Mouse (Mus musculus) mouse trophoblast stem cell (cell line): ENCODE results near the gene Card9.
"Not testable (repeated sequence)": the region's sequence is repeated elsewhere in the genome, so short reads cannot be mapped to it uniquely, and the experiment has no call there.

Experiments used
- in situ Hi-C, 2 experiments: fragments of 300-500 bp; cut with MseI, MboI; formaldehyde crosslinking; loops; 2 replicates in 1 of 2; 3 replicates in 1 of 2; pipeline ENCODE4 v1.15.1; 2025

Card9 gene

DNA sequence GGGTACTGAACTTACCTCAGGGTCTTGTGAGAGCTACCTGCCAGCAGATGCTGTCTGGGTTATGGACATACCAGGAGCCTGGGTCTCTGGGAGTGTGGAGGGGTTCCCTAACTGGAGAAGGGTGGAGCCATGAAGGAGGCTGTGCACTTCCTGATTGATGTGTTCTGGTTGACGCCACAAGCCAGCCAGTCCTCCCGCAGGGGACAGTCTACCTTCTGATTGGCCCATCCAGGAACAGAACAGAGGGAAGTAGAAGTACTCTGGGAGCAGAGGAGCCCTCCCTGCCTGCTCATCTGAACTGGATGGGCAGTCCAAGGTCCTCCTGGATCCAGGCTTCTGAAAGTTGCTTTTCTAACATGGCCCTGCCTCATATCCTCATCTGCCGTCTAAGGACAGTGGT lies at the start of gene Card9:
Card9 (minus strand) TSS at position 147 of the 400 bp plus-strand sequence.
- in situ Hi-C loops = no loop called here

DNA sequence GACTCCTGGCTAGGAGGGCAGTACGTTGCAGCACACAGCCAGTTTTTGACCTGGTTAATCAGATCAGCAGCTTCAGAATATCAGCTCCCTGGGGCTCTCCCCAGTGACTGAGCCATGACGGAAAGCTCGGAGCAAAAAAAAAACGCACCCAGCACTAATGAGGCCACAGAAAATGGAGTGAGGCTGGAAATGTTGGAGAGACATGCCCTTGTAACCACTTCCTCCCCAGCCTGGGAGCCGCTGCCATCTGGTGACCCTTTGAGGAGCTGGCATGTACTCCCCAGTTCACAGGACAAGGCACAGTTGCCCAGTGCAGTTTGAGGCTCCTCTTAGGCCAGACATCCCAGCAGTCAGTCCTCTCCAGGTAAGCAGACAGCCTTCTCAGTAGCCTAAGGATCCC lies 49.4 kb upstream of the Card9 start:
- in situ Hi-C loops = no loop called here

DNA sequence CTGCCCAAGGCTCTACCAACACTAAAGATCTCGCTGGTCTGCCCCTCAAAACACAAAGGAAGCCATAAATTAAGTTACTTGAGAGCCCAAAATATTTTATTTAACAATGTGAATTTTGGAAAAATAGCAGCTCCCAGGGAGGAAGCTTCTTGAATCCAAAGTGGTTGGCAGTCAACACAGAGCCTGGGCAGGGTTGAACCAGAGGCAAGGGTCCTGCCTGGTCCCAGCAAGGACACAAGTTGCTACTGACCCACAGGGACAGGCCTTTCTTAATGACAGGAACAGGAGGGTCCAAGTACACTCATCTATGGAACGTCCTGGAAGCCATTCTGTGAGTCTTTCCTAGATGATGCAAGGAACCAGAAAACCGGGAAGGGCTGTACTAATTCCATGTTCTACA lies 48.6 kb upstream of the Card9 start:
- in situ Hi-C loops = no loop called here

DNA sequence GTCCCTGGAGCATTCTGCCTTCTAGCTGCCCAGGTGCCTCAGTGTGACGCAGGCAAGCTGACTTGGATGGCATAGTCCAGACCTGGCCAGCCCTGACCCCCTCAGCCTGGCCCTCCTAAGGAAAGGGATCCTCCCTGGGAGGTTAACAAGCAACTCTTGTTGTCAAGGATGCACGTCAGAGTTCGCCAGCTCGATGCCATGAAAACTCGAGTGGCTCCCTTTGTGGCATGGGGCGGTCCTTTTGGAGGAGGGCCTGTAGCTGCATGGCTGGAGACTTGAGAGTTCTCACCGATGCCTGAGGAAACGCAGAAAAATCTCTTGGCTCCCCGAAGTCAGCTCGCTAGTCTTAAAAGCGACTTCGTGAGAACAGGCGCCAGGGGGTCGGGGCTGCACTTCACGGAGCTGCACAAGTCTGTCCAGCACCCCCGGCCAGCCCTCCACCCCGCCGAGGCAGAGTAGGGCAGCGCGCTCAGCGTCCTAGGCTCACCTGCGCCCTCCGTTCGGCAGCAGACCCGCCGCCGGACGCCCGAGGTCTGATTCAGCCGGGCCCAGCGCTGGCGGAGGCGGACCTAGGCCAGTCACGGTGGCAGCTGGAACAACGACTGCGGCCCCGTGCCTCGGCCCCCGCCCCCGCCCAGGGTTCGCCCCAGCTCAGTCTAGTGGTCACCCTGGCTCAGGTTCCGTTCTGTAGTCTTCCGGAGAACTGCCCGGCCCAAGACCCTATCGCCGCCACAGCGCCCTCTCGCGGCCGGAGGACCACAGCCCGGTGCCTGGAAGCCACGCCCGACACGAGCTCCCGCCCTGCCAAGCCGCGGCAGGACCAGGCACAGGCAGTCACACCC lies 48.0 kb upstream of the Card9 start, which contains the start of gene Inpp5e:
Inpp5e (minus strand) TSS at position 689 of the 842 bp plus-strand sequence.
- in situ Hi-C loops = no loop called here

DNA sequence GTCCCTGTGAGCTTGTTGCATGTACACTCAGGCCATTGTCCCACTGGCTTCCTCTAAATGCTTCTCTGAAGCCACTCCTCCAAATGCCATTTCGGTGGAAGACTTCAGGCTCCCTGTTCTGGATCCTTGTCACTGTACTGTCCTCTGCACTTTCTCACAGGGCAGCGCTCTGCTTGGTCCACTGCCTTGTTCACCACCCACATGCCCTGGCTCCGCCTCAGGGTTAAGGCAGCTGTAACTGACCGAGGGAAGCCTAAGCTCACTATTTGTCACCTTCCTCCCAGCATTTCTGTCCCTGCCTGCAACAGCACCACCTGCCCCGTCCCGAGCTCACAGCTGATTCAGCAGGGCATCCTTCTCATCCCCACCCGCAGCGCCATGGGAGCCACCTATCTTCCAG lies 42.6 kb upstream of the Card9 start:
- in situ Hi-C loops = no loop called here

DNA sequence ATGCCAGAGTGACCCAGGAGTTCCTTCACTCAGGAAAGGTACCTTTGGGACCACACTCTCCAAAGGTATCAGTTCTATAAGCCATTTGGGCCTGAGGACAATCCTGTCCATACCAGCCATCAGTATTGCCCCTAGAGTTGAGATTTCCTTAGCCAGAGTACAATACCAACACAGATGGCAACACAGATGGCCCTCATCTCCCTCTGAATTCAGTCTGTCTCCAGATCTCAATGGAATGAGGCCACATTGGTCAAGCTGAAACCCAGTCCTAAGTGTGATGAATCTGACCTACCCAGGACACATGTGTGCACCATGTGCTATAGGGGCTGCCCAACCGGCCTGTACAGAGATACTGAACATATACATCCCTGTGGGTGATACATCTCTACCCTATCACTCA lies 41.5 kb upstream of the Card9 start:
- in situ Hi-C loops = no loop called here

DNA sequence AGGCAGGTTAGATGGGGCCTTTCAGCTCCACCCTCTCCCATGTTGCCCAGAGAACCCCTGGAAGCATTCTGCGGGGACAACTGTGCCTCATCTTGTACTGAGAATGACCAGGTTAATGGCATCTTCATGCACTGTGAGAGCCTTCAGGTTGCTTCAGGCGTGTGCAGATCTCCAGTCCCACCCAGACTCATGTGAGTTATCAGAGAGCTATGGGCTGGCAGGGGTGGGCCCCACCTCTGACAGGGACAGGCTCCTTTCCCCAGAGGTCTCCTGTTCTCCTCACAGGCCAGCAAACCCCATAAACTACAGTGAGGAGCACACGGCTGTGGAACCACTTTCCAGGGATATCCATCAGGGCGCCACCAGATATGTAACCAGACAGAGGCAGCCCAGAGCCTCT lies 40.3 kb upstream of the Card9 start:
- in situ Hi-C loops = no loop called here

DNA sequence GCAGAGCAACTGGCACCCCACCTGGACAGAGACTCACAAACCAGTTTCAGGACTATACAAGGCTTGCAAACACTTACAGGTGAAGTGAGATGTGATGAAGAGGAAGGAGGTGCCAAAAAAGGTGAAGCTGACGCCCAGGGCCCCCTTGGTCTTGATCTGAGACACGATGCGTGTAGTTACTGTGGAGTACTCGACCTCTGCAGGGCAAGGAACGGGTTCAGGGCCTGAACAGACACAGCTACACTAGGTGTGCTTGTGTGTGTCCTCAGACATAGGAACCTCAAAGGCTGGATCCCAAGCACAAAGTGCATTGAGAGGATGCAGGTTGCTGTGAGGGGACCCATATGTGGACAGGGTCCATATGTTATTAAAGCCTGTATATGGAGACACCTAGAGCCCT lies 39.6 kb upstream of the Card9 start:
- in situ Hi-C loops = no loop called here

DNA sequence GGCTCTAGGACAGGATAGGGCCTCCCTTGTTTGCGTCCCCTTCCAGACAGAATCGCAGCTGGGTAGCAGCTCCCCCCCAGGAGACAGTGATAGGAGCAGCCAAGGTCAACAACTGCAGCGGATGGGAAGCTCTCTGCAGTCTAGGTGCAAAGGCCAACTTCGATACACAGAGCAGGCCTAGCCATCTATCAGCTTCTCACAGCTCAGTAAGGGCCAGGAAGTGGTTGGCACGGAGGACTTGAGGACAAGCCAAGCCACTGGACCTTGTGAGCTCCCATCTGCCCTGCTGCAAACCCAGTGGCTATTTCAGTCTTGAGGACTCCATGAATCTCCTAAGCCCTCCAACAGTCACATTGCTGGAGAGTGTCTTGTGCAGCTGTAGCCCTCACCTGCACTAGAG lies 38.9 kb upstream of the Card9 start:
- in situ Hi-C loops = no loop called here

DNA sequence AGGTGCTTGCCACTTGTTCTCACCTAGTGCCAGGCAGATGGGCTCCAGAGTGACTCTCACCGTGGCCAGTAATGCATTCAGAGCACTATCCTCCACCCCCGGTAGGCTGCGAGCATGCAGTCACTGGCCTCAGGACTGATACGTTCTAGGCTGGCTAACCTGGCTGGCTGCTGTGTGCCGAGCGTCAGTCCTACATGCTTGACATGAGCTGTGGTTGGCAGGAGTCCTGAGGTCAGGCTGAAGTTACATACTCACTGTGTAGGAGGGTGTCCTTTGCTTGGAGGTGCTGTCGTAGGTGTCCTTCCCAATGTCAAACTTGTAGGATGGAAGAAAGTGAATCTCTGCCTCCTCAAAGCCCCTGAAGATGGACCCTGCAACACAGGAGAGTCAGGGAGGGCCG lies 38.3 kb upstream of the Card9 start:
- in situ Hi-C loops = no loop called here

DNA sequence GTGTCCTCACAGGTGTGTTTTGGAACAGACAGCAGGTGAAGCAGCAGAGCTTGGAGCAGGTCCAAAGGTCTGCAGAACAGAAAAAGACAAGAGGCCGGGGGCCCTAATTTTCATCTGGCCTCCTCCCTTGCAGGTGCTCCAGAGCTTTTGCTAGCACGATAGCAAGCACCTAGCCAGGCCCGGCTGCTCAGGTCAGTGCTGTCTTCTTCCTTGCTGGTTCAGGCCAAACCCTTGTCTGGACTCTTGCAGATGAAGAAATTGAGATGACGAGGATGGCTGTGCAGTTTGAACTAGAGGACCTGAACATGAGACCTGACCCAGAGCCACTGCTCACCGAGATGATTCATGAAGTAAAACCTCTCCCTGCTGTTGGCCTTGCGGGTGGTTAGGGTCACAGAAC lies 30.9 kb upstream of the Card9 start:
- in situ Hi-C loops = no loop called here

DNA sequence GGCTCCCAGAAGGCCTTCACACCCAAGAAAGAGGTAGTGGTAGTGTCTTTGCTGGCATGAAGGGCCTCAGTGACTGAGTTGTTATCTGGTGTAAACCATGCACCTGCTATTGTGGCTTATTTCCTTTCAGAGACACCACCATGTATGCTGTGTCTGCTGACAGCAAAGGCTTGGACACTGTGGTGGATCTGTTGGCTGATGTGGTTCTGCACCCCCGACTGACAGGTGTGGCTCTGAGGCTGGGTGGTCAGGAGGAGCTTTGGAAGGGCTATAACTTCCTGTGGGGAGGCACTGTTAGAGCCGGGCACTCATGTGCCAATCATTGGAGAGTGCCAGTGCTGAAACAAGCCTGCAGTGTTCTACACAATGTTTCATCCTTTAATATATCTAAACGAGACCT lies 30.2 kb upstream of the Card9 start:
- in situ Hi-C loops = no loop called here

DNA sequence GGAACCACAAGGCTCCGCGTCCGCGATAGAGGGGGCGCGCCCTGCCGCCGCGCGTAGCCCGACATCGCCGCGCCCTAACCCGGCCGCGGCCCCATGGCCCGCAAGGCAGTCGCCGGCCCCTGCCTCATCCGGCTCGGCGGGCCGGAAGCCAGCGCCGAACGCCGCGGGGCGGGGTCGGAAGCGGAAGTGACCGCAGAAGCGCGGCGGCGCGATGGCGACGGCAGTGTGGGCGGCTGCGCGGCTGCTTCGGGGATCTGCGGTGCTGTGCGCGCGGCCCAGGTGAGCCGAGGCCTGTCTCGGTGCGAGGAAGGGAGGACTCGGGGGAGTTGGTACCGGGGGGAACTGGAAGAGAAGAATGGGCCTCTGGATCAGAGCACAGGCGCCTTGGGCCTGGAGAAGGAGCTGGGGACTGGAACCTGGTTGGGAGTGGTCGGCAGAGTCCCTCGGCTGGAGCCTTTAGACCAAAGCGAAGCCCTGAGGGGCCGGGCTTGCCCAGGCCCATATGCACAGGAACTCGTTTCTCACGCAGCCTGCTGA lies 28.5 kb upstream of the Card9 start, which contains the start of the genes Entr1 and Pmpca:
Entr1 (minus strand) TSS at position 163 of the 537 bp plus-strand sequence.
Pmpca (plus strand) TSS at position 186 of the 537 bp plus-strand sequence.
- in situ Hi-C loops = no loop called here

DNA sequence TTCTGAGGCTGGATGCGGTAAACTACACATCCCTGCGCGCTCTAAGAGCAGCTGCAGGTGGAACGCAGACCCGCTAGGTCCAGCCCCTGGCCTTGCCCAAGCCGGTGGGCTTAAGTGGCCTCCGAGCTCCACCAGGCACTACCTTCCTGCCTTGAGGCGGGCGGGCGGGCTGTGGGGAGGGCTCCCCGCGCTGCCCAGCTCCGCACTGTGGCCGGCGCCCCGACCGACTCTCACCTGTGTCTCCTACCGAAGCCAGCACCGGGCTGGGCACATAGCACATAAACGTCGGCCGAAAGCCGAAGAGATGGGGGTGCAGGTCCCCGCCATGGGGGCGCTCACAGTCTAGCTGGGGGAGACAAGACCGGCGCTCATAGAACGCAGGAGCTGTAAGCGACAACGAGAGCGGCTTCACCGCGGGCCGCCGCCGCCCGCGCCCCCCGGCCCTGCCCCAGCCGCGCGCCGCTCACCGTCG lies 28.0 kb upstream of the Card9 start:
- in situ Hi-C loops = no loop called here

DNA sequence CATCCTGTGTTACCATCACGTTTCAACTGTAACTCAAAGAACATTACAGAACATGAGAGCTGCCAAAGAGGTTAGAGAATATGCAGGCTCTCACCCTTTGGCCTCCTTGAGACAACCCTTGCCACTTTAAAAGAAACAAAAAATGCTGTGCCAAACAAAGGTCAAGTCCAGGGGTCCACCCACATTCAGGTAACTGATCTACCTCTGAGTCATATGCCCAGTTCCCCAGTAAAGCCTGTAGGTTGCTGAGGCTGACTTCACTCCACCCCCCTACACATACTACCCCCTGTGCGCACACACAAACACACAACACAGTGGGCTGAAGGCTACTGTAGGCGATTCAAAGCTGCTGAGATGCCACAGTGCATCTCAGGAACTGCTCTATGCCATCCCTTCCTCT lies 27.0 kb upstream of the Card9 start:
- in situ Hi-C loops = no loop called here

DNA sequence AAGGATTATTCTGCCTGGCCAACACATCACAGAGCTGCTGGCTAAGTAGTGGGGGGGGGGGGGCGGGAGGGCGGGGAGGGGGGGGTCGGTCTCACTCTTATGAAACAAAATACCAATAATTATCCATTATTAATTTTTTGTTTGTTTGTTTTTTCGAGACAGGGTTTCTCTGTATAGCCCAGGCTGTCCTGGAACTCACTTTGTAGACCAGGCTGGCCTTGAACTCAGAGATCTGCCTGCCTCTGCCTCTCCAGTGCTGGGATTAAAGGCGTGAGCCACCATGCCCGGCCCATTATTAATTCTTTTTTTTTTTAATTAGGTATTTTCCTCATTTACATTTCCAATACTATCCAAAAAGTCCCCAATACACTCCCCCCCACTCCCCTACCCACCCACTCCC lies 20.2 kb upstream of the Card9 start:
- in situ Hi-C loops = not testable (repeated sequence)

DNA sequence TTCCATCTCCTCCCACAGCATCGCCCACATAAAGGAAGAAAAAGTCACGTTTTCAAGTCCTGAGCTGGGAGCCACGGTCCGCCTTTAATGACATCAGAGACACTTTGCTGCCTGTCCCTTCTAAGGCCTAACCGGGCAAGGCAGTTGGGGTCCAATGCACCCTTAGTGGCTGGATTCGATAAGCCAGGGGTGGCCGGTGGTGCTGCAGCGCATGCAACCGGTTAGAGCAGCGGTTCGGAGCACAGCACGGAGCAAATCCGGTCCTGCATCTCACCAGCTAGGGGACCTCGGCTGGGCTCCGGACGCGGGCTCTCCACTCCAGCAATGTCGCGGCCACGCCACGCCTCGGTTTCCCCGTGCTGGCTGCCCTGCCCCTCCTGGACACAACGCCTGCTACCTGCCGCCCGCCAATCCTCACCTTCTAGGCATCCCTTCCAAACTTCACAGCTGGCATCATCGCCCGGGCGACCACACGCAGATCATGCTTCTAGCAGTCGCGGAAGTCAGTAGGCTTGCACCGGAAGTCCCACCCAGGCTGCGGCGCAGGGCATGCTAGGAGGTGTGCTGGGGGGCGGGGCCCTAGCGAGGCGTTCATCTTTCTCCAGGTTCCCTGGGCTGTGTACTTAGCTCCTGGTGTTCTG lies 19.5 kb upstream of the Card9 start, which contains the start of gene Snapc4:
Snapc4 (minus strand) TSS at position 523 of the 641 bp plus-strand sequence.
- in situ Hi-C loops = no loop called here

DNA sequence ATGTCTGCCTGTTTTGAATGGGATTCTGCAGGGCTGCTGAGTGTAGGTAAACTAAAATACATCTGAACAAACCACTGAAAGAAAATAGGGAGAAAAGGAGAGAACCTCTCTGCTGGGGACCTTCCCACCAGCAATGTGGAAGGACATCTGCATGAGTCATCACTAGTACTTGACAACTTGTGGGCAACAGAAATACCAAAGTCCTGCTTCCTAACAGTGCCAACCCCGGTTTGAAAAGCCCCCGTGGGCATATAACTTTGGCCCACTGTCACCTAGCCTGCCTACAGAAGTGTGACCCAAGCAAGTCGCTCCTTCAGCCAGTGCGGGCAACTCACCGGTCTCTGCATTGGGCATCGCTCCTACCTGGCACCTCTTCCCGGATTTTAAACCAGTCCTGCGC lies 11.7 kb upstream of the Card9 start:
- in situ Hi-C loops = no loop called here

DNA sequence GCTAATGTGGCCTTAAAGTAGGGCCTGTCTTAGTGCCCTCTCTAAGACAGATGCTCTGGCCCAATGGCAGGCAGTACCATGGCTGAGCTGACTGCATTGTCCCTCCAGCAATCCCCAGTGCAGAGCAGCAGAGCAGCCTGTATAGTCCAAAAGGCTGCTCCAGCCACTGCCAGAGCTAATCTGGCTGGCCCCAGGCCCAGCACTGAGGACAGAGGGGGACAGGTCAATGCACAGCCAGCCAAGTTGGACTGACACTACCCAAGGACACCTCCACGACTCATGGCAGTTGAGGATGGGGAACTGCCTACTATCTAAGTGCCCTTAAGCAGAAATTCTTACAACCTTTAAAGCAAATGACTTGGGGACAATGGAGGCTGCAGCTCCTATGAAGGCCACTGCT lies 7.9 kb upstream of the Card9 start:
- in situ Hi-C loops = no loop called here

DNA sequence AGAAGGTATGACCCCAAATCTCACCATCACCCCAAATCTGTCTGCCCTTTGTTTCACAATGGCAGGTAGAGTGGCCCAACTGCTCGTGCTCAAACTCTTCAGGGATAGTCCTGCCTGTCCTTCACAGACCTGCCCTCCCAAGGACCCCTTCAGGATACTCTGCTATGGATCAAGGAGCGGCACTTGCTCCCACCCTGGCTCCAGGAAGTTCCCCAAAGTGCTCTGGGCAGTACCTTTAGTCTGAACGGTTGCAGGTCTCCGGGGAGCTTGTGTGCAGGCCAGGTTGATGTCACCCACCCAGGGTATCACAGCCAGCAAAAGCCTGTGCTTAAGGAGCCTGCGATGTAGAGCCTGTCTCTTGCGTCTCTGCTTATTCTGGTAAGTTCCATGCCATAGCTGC lies 7.2 kb upstream of the Card9 start:
- in situ Hi-C loops = no loop called here

DNA sequence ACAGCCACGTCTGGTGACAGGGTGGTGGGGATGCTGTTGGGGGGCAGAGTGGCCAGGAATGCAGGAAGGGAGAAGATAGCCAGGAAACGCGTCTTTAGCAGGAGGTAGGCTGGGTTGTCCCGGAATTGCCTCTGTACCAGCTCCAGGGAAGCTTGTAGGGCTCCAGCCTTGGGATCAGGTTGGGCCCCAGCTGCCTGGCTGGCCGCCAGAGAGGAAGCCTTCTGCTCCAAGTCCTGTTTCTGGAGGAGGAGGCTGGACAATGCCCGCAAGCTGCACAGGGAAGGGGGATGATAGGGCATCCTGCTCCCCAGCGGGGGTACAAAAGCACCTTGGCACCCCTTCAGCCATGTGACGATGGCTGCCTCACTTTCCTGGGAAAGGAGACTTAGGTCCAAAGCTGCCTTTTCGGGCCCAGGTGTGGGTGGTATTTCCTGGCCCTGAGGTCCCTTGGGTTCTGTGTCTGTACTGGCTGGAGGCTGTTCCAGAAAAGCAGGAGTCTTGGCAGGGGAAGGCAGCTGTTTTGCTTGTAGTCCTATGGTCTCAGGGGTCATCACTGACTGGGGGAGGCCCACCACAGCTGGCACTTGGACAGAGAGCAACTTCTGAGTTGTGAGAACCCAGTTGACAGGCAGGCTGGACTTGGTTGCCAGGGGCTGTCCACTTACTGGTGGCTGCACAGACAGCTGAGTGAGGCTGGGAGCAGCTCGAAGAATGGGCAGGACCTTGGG lies 4.2 kb upstream of the Card9 start:
- in situ Hi-C loops = no loop called here

DNA sequence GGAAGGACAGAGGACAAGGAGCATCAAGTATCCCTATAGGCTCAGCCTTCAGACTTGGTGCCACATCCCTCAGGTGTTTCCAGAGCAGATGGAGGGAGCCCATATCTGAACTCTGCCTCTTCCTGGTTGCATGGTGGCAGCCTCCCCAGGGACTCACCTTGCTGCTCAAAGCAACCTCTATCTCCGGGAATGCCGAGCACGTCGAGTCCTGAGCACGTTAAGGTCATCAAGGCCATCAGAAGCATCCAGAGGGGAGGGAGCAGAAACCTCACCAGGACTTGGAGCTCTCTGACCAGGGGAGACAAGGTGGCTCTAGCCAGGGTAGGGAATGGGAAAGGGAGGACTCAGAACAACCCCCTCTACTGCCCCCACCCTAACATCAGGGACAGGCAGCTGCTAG lies 2.8 kb upstream of the Card9 start:
- in situ Hi-C loops = no loop called here
